Mouse (Mus musculus) kidney, embryonic 16.5 days (tissue): Measurements from ENCODE around the gene Myod1. TPM values are rescaled to one million over a fixed set of nuclear protein-coding genes. Genes with fewer than 3 reads are reported as not detected.

Experiments
- ATAC-seq: fragments of 200-750 bp; cut with Nextera tagmentation; 2 replicates; pipeline ENCODE4 v1.8.0; 2017; ENCODE audit warnings: moderate TSS enrichment; ENCODE audit not compliant: low FRiP score, low TSS enrichment
- H3K27ac ChIP-seq: fragments of 300-500 bp; sonication (generic); 2 replicates; pipeline ENCODE4 v1.5.1; 2014; ENCODE audit warnings: low read length
- H3K27me3 ChIP-seq: fragments of 300-500 bp; sonication (generic); 2 replicates; pipeline ENCODE4 v1.6.1; 2014; ENCODE audit warnings: low read length, control low read depth, mixed read lengths; ENCODE audit not compliant: insufficient read depth
- H3K36me3 ChIP-seq: fragments of 300-500 bp; sonication (generic); 2 replicates; pipeline ENCODE4 v1.6.1; 2014; ENCODE audit warnings: low read length, control low read depth, mixed read lengths; ENCODE audit not compliant: insufficient read depth
- H3K4me1 ChIP-seq: fragments of 300-500 bp; sonication (generic); 2 replicates; pipeline ENCODE4 v1.6.1; 2014; ENCODE audit warnings: low read length, control low read depth, mixed read lengths; ENCODE audit not compliant: insufficient read depth
- H3K4me2 ChIP-seq: fragments of 300-500 bp; sonication (generic); replicated peaks from 2 replicates; pipeline ENCODE4 v1.6.1; 2014; ENCODE audit warnings: low read depth, low read length
- H3K4me3 ChIP-seq: fragments of 300-500 bp; sonication (generic); 2 replicates; pipeline ENCODE4 v1.5.1; 2014; ENCODE audit warnings: mild to moderate bottlenecking, low read length
- H3K9ac ChIP-seq: fragments of 300-500 bp; sonication (generic); replicated peaks from 2 replicates; pipeline ENCODE4 v1.6.1; 2014; ENCODE audit warnings: low read length
- H3K9me3 ChIP-seq: fragments of 300-500 bp; sonication (generic); 2 replicates; pipeline ENCODE4 v1.6.1; 2016; ENCODE audit warnings: low read length, control low read depth
- WGBS: fragments of 180-500 bp; shearing (Covaris S2); extraction: QIAGEN DNeasy Blood & Tissue Kit; methylation state at CpG from one replicate; pipeline ENCODE4 v1.1.7; 2014; 5-methylcytosine and 5-hydroxymethylcytosine counted together
- polyA plus RNA-seq: library from polyadenylated mRNA; unstranded; fragments of >200 nt; fragmentation: Nextera tagmentation; extraction: Ambion mirVana; gene quantifications from 2 replicates; pipeline ENCODE4 v1.2.1, GENCODE M21; 2015

Gene Myod1
- polyA plus RNA-seq, 1 experiment from 2014 or later: 0.81 TPM

GRCm38 (mm10) chr7:46389456-46390085, 13.3 kb downstream of the Myod1 start:
- ATAC-seq: no peak
- H3K36me3 ChIP-seq: no peaks in the 10 kb centered on the region
- no peak overlapping the region for H3K4me2 ChIP-seq
- H3K4me1 ChIP-seq: no peaks in the 10 kb centered on the region
- peaks cover 16% of the 10 kb centered on the region for H3K27me3 ChIP-seq
- H3K27ac ChIP-seq: no peak overlapping the region
- WGBS: 77% methylated on average over 10 of the region's 10 CpGs
- H3K9ac ChIP-seq: no peak overlapping the region
- no peaks in the 10 kb centered on the region for H3K9me3 ChIP-seq
- H3K4me3 ChIP-seq: no peak overlapping the region

GRCm38 (mm10) chr7:46390226-46390625, 14.0 kb downstream of the Myod1 start:
- Histone ChIP-seq H3K4me1 (no peaks in the 10 kb centered on the region), H3K4me3 (no peak overlapping the region), H3K27me3 (peaks cover 23% of the 10 kb centered on the region), H3K27ac (no peak overlapping the region), H3K4me2 (no peak overlapping the region), H3K9me3 (no peaks in the 10 kb centered on the region), H3K36me3 (no peaks in the 10 kb centered on the region), H3K9ac (no peak overlapping the region)
- WGBS: 62% methylated on average over 4 of the region's 4 CpGs
- ATAC-seq: no peak

- Histone ChIP-seq H3K27ac (no peak overlapping the region), H3K9ac (no peak overlapping the region), H3K27me3 (peaks cover 37% of the 10 kb centered on the region), H3K9me3 (no peaks in the 10 kb centered on the region), H3K4me1 (peaks cover 10% of the 10 kb centered on the region), H3K4me2 (no peak overlapping the region), H3K4me3 (no peak overlapping the region), H3K36me3 (no peaks in the 10 kb centered on the region)
- WGBS: 62% methylated on average over 5 of the region's 5 CpGs
- ATAC-seq: no peak
Measured at GRCm38 (mm10) chr7:46391701-46392100, 15.4 kb downstream of the Myod1 start.

DNA sequence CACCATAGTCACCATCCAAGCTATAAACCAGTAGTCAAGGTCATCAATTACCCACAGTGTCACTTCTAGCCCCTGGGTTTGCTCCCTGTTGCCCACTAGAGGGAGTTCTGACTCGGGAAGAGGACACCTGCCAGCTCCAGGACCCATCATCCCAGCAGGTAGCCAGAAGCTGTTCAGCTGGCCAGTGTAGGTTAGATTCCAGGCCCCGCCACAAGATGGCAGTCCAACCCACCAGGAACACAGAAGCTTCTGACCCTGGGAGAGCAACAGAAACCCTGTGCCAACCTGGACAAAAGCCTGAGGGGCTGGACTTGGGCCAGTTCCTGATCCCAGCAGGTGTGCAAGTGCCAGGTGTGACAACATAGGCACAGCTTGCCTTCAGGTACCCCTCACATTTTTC, 16.8 kb downstream of the Myod1 start:
- peaks cover 51% of the 10 kb centered on the region for H3K27me3 ChIP-seq
- H3K9ac ChIP-seq: no peak overlapping the region
- 3% methylated on average over 2 of the region's 2 CpGs for WGBS
- H3K4me2 ChIP-seq: no peak overlapping the region
- H3K9me3 ChIP-seq: no peaks in the 10 kb centered on the region
- no peak overlapping the region for H3K27ac ChIP-seq
- peak; percentile 70 for ATAC-seq
- H3K4me1 ChIP-seq: peaks cover 17% of the 10 kb centered on the region
- H3K4me3 ChIP-seq: no peak overlapping the region
- no peaks in the 10 kb centered on the region for H3K36me3 ChIP-seq

GRCm38 (mm10) chr7:46393718-46394511, 17.6 kb downstream of the Myod1 start:
- peaks cover 59% of the 10 kb centered on the region for H3K27me3 ChIP-seq
- H3K4me2 ChIP-seq: no peak overlapping the region
- H3K27ac ChIP-seq: no peak overlapping the region
- ATAC-seq: no peak
- no peak overlapping the region for H3K9ac ChIP-seq
- 30% methylated on average over 12 of the region's 12 CpGs for WGBS
- no peaks in the 10 kb centered on the region for H3K36me3 ChIP-seq
- H3K4me1 ChIP-seq: peaks cover 17% of the 10 kb centered on the region
- no peaks in the 10 kb centered on the region for H3K9me3 ChIP-seq
- no peak overlapping the region for H3K4me3 ChIP-seq

GRCm38 (mm10) chr7:46394933-46395332, 18.7 kb downstream of the Myod1 start:
- Histone ChIP-seq H3K36me3 (no peaks in the 10 kb centered on the region), H3K9ac (no peak overlapping the region), H3K27me3 (peaks cover 69% of the 10 kb centered on the region), H3K4me1 (peaks cover 17% of the 10 kb centered on the region), H3K27ac (no peak overlapping the region), H3K4me2 (no peak overlapping the region), H3K4me3 (no peak overlapping the region), H3K9me3 (no peaks in the 10 kb centered on the region)
- 52% methylated on average over 4 of the region's 4 CpGs for WGBS
- ATAC-seq: no peak

- Histone ChIP-seq H3K9me3 (no peaks in the 10 kb centered on the region), H3K4me3 (no peak overlapping the region), H3K9ac (no peak overlapping the region), H3K4me2 (peak overlapping the region; percentile 89; the same call in 1 of the 2 replicates), H3K27me3 (peaks cover 68% of the 10 kb centered on the region), H3K4me1 (peaks cover 17% of the 10 kb centered on the region), H3K36me3 (no peaks in the 10 kb centered on the region), H3K27ac (no peak overlapping the region)
- ATAC-seq: no peak
- WGBS: 15% methylated on average over 6 of the region's 6 CpGs
Measured at GRCm38 (mm10) chr7:46395571-46395970, 19.3 kb downstream of the Myod1 start.

GRCm38 (mm10) chr7:46396231-46396927, 20.1 kb downstream of the Myod1 start, which contains the start of gene Kcnc1:
Kcnc1 (plus strand) TSS chr7:46396497.
- Histone ChIP-seq H3K9me3 (no peaks in the 10 kb centered on the region), H3K4me2 (peak within 1 kb of the TSS; percentile 89), H3K9ac (no peak within 1 kb of the TSS), H3K36me3 (no peaks in the 10 kb centered on the region), H3K4me1 (peaks cover 17% of the 10 kb centered on the region), H3K27me3 (peaks cover 68% of the 10 kb centered on the region), H3K4me3 (peak within 1 kb of the TSS; percentile 50), H3K27ac (no peak within 1 kb of the TSS)
- ATAC-seq: peak; percentile 87
- under 1% methylated on average over 57 of the region's 93 CpGs for WGBS

DNA sequence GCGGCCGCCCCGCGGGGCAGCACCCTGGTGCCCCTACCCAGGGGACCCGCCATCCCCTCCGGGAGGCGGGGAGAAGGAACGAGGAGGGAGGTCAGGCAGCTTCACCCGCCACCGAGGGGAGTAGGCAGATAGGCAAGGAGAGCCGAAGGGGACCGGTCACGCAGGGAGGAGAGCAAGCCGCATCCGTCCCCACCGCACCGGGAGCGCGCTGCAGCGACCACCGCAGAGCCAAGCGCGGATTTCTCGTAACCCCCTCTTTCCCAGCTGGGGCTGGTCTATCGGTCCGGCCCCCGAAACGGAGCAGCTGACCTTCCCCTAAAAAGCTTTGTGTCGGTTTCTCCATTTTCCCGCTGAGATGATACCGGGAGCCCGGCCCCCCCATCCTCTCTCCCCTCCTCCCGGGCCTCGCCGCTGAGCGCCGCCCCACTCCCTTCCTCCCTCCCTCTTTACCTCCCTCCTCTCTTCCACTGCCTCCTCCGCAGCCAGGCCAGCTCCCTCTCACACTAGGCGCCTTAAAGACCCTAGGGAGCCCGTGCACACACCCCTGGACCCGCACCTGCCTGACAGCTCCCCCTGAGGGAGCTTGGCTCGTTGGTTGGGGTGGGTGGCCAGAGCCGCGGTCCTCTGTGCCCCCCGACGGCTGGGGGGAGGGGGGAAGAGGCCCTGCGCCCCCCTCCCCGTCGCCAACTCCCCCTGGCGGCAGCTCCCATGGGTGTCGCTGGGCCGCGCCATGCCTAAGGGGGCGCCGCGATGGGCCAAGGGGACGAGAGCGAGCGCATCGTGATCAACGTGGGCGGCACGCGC, 20.9 kb downstream of the Myod1 start:
- H3K27me3 ChIP-seq: peaks cover 68% of the 10 kb centered on the region
- WGBS: 1% methylated on average over 52 of the region's 64 CpGs
- peaks cover 17% of the 10 kb centered on the region for H3K4me1 ChIP-seq
- peak overlapping the region; percentile 89 for H3K4me2 ChIP-seq
- no peak for ATAC-seq
- H3K36me3 ChIP-seq: no peaks in the 10 kb centered on the region
- no peaks in the 10 kb centered on the region for H3K9me3 ChIP-seq
- H3K9ac ChIP-seq: no peak overlapping the region
- no peak overlapping the region for H3K27ac ChIP-seq
- peak overlapping the region; percentile 50 for H3K4me3 ChIP-seq
